Mouse (Mus musculus) CD4-positive naive resting alpha-beta T cell, adult 76 days (primary cell): ENCODE results near the gene Gm26602. TPM values are rescaled to one million over a fixed set of nuclear protein-coding genes. Genes with fewer than 3 reads are reported as not detected.

ENCODE experiments used
- total RNA-seq: library from RNA; stranded (reverse); gene quantifications from one replicate; pipeline ENCODE4 v1.2.4, GENCODE M21; 2023

Gm26602 gene
- not detected for total RNA-seq

DNA sequence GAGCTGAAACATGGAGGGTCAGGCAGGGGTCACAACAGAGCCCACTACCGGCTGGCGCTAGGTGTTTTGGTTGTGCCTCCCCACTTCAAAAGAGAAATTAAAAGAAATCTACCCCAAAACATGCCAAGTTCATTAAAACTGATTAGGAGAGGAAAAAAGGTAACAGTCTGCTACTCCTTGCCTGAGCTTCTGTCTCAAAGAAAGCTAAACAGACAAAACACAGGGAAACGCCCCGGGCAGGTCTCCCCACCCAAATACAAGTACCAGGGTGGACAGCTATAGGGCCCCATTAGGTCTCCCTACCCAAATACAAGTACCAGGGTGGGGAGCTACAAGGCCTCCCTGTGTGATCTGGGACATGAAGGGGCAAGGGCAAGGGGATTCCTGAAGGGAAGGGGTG, at the start of gene Gm26602:
TSS of gene Gm26602 (plus strand) at position 301 of the 400 bp plus-strand sequence.

DNA sequence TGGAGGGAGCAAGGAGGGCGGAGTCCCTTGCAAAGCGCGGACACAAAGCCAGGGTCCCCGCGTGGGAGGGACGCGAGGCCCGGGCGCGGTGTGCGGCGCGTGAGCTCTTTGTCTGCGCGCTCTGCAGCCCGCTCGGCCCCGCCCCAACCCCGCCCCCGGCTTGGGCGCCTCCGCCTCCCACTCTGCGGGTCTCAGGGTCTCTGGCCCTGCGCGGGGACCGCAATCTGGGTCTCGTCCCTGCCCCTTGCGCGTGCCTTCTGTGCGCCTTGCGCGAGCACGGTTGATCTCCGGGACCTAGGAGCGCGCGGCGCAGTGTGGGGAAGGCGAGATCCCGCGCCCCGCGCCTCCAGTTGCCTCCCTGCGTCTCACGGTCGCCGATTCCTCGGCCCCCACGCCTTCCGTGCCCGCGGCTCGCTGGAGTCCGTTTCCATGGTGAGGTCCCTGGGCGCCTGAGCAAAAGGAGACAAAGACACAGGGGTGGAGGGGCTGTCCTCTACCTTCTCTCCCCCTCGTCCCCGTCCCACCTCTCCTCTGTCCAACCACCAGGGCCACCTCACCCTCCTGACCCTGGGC, 36.3 kb upstream of the Gm26602 start, which contains the start of the genes Prtn3 and Plppr3:
TSS of gene Prtn3 (plus strand) at position 187 of the 573 bp plus-strand sequence.
TSS of gene Plppr3 (minus strand) at position 345 of the 573 bp plus-strand sequence.

DNA sequence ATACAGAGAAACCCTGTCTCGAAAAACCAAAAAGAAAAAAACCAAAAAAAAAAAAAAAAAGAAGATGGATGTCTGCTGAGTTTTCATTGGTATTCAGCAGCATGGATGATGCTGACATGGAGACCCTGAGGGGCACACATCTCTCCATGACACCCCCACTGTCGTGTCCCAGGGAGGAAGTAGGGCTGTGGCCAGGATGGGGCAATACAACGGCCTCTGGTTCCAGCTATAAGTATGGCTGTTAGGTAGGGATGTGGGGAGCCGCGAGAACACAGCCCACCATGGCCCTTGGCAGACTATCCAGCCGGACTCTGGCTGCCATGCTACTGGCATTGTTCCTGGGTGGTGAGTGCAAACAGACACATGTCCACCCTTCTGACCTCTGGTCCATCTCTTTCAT, 24.6 kb upstream of the Gm26602 start, which contains the start of gene Elane:
TSS of gene Elane (plus strand) at position 194 of the 400 bp plus-strand sequence.

DNA sequence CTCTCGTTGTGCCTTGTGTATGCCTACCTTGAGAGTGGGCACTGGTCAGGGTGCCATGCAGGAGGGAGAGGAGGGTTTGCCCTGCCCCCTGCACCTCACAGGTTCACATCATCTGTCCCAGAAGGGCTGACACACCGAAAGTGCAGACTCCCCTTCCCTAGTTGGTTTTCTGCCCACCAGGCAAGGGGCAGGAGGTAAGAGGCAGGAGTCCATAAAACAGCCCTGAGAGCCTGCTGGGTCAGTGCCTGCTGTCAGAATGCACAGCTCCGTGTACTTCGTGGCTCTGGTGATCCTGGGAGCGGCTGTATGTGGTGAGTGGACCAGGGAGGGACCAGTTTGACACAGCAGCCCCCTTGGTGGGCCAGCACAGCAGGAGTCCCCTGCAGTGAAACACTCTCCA, 20.0 kb upstream of the Gm26602 start, which contains the start of gene Cfd:
TSS of gene Cfd (plus strand) at position 184 of the 400 bp plus-strand sequence.

DNA sequence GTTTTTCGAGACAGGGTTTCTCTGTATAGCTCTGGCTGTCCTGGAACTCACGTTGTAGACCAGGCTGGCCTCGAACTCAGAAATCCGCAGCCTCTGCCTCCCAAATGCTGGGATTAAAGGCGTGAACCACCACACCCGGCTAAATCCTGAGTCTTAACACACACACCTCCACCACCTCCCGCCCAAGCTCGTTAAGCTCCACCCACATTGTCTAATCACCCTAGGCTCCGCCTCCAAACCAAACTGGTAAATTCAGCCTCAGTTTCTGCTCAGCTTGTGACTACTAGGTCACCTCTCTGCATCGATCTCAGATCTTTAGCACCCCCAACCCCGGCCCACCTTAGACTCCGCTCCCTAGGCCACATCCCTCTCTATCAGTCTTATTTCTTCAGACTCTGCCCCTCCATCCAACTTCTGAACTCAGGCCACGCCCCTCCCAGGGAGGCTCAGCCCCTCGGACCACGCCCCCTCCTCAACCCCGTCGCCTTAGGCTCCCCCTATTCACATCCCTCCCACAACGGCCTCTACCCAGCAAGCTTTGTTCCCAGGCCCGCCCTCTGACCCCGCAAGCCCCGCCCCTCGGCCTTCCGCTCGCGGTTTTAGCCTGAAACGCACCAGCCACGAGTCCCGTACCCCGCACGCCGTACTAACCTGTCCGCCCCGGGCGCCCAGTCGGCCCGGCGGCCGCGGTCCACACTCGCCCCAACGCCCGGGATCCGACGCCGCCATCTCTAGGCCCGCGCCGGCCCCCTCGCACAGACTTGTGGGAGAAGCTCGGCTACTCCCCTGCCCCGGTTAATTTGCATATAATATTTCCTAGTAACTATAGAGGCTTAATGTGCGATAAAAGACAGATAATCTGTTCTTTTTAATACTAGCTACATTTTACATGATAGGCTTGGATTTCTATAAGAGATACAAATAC, 2.2 kb upstream of the Gm26602 start, which contains the start of gene Med16:
TSS of gene Med16 (minus strand) at position 757 of the 925 bp plus-strand sequence.

DNA sequence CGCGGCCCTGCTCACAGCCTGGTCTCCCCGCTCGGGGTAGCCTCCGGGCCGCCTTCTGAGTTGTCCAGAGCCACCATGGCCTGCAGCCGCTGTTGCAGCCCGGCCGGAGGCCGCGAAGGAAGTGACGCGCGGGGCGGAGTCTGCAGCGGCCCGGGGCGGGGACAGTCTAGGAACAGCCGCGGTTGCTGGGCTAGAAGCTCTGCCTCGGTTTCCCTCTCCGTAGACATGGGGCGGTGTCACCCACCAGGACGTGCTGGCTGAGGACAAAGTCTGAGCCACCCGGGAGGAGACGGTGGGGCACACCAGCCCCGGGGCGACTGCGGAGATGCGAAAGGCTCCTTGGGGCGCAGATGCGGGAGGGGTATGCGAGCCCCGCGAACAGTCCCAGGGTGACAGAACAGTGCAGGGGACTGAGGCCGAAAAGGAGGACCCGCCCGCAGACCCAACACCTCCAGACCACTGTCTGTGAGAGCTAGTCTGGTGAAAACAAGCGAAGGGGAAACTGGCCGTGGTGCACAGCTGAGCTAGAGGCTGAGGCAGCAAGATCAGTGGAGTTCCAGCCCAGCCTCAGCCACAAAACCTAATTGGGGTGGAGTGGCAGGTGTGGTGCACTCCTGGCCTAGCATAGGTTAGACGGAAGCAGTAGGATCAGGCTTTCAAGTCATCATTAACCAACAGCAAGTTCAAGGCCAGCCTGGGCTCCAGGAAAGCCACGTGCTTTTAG, 6.3 kb downstream of the Gm26602 start, which contains the start of gene Kiss1r:
TSS of gene Kiss1r (plus strand) at position 164 of the 724 bp plus-strand sequence.

DNA sequence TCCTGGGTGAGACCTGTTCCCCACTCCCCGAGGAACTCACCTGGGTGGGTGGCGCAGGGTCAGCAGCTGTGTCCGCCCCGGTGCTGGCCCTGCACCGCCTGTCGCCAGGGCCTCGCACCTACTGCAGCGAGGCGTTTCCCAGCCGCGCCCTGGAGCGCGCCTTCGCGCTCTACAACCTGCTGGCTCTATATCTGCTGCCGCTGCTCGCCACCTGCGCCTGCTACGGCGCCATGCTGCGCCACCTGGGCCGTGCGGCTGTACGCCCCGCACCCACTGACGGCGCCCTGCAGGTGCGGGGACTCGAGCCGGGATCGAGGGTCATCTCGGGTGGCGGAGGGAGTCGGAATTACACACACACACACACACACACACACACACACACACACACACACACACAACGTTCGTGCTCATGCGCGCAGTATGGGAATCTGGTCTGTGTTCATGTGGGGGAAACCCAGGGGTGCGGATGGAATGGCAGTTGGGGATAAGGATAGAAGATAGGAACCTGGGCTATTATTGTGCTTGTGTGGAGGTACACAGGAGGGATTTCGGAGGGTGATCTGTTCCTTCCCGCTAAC, 10.4 kb downstream of the Gm26602 start, which contains the start of gene R3hdm4:
TSS of gene R3hdm4 (minus strand) at position 251 of the 578 bp plus-strand sequence.

DNA sequence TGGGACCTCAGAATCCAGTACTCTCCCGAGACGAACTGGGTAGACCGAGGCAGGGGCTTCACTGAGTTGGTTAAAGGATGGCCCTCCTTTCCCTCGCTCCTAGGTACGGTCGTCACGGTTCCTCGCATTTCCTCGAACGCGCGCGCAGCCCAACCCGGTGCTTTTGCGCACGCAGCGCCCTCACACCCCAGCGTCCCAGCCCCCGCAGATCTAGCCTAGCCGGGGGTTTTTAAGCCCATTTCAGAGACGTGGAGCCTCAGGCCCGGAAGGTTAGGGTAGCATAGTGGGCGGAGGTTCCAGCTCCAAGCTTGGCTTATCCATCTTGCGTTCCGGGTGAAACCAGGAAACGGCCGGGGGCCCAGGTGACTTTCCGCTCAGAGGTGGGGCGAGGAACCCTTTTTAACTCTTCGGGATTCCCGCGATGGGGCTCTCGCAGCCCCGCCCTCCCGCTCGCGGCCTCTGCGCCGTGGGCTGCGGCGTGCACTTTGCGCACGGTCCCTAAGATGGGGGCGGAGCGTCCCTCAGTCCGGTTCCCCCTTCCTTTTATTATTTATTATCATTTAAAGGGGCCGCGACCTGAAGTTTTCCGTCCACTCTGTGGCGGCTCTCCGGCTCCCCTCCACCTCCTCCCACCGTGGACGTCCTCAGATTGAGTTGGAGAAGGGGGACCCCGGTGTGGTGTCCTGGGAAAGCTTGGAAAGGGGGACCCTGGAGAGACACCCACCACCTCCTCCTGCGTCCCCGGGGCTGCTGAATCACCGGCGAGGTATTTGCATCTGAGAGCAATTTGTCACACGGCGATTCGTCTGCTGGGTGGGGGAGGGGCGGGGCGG, 16.1 kb downstream of the Gm26602 start, which contains the start of gene Arid3a:
TSS of gene Arid3a (plus strand) at position 553 of the 833 bp plus-strand sequence.

DNA sequence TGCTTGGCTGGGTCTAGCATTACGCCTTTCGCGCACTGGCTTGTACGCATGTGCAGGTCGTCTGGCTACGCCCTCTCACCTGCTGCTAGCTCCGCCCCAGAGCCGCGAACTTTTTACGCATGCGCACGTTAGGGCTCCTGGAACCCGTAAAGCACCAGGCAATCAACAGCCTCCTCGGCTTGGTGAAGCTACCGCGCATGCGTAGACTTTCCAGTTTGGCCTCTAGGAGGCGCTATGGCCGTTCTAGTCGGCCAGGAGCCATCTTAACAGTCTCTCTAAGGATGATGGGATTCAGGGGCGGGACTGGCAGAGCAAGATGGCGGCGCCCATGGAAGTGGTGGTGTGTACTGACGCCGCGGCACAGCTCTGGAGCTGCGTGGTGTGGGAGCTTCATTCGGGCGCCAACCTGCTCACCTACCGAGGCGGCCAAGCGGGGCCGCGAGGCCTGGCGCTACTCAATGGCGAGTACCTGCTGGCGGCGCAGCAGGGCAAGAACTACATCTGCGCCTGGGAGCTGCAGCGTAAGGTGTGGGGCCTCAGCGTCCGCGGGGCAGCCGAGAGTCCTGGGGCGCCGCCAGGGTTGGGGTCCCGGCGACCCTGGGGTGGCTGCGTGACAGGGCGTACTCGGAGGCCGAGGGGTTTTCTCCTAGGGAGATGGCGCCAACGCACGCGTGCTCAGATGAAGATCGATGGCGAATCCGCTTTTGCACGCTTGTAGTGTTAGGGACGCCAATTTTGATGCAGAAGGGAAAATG, 49.4 kb downstream of the Gm26602 start, which contains the start of gene Wdr18:
TSS of gene Wdr18 (plus strand) at position 306 of the 755 bp plus-strand sequence.

Other genes with a start within 250 kb of the Gm26602 start
- gene Madcam1, start 246.3 kb upstream of the Gm26602 start, total RNA-seq = not detected
- 18.3 TPM for gene Tpgs1, start 241.5 kb upstream of the Gm26602 start, total RNA-seq
- 81.6 TPM for gene Cdc34, start 228.7 kb upstream of the Gm26602 start, total RNA-seq
- gene Gzmm, start 221.8 kb upstream of the Gm26602 start, total RNA-seq = 2.1 TPM
- 88.4 TPM for gene Bsg, start 206.4 kb upstream of the Gm26602 start, total RNA-seq
- not detected for gene Hcn2, start 194.2 kb upstream of the Gm26602 start, total RNA-seq
- gene Polrmt, start 164.3 kb upstream of the Gm26602 start, total RNA-seq = 48.0 TPM
- not detected for gene Fgf22, start 155.8 kb upstream of the Gm26602 start, total RNA-seq
- gene Rnf126, start 143.9 kb upstream of the Gm26602 start, total RNA-seq = 58.0 TPM
- gene Fstl3, start 133.6 kb upstream of the Gm26602 start, total RNA-seq = not detected
- not detected for gene Prss57, start 119.9 kb upstream of the Gm26602 start, total RNA-seq
- 2.8 TPM for gene Palm, start 117.3 kb upstream of the Gm26602 start, total RNA-seq
- not detected for gene Misp, start 89.9 kb upstream of the Gm26602 start, total RNA-seq
- gene Ptbp1, start 56.4 kb upstream of the Gm26602 start, total RNA-seq = 788 TPM
- not detected for gene Prtn3, start 36.4 kb upstream of the Gm26602 start, total RNA-seq
- 2.3 TPM for gene Plppr3, start 36.2 kb upstream of the Gm26602 start, total RNA-seq
- not detected for gene Elane, start 24.6 kb upstream of the Gm26602 start, total RNA-seq
- gene Cfd, start 20.0 kb upstream of the Gm26602 start, total RNA-seq = not detected
- 74.1 TPM for gene Med16, start 1.9 kb upstream of the Gm26602 start, total RNA-seq
- gene Kiss1r, start 6.1 kb downstream of the Gm26602 start, total RNA-seq = 0.47 TPM
- 96.5 TPM for gene R3hdm4, start 10.4 kb downstream of the Gm26602 start, total RNA-seq
- 7.9 TPM for gene Arid3a, start 16.2 kb downstream of the Gm26602 start, total RNA-seq
- gene Wdr18, start 49.3 kb downstream of the Gm26602 start, total RNA-seq = 61.8 TPM
- 0.18 TPM for gene Grin3b, start 59.9 kb downstream of the Gm26602 start, total RNA-seq
- gene Tmem259, start 73.5 kb downstream of the Gm26602 start, total RNA-seq = 154 TPM
- gene Cnn2, start 77.7 kb downstream of the Gm26602 start, total RNA-seq = 387 TPM
- 68.3 TPM for gene Abca7, start 85.6 kb downstream of the Gm26602 start, total RNA-seq
- gene Arhgap45, start 105.8 kb downstream of the Gm26602 start, total RNA-seq = 890 TPM
- gene Polr2e, start 128.9 kb downstream of the Gm26602 start, total RNA-seq = 50.1 TPM
- gene Gpx4, start 136.3 kb downstream of the Gm26602 start, total RNA-seq = 134 TPM
- gene Sbno2, start 194.7 kb downstream of the Gm26602 start, total RNA-seq = 115 TPM
- 140 TPM for gene Stk11, start 204.9 kb downstream of the Gm26602 start, total RNA-seq
- gene Atp5d, start 227.8 kb downstream of the Gm26602 start, total RNA-seq = 152 TPM
- 51.8 TPM for gene Cbarp, start 230.0 kb downstream of the Gm26602 start, total RNA-seq
- 88.1 TPM for gene Midn, start 237.4 kb downstream of the Gm26602 start, total RNA-seq